Mouse (Mus musculus): Measurements from ENCODE around the gene Prkca.

Gene Prkca

GRCm38 (mm10) chr11:108343789-108344462 lies at the start of gene Prkca:
TSS of gene Prkca (minus strand) at chr11:108343928.
- DNase-seq = peak; percentile 92

GRCm38 (mm10) chr11:108385666-108386024 lies 41.9 kb upstream of the Prkca start:
- DNase-seq = no peak

- DNase-seq = no peak
These were observed 41.4 kb upstream of the Prkca start for GRCm38 (mm10) chr11:108384920-108385665.

DNA sequence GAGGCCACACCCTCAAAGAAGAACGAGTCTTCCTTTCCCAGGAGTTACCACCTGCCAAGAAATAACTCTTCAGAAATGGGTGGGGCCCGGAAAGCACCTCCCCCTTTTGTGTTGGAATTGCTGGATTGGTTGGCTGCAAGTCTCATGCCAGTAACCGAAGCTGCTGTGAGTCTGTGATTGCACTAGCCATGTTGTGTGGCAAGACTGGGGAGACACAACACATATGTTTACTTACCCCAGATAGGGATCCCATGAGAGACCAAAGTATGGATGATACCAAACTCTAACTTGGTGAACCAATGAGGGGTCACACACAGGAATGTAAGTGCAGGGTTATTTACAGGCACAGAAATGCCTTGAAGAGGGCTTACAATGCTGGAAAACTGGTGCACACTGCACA lies 38.9 kb upstream of the Prkca start:
- no peak for DNase-seq

- DNase-seq = no peak
These were observed 34.6 kb upstream of the Prkca start for GRCm38 (mm10) chr11:108378363-108378751.

- peak; percentile 62 for DNase-seq
These were observed 34.1 kb upstream of the Prkca start for GRCm38 (mm10) chr11:108377680-108378362.

DNA sequence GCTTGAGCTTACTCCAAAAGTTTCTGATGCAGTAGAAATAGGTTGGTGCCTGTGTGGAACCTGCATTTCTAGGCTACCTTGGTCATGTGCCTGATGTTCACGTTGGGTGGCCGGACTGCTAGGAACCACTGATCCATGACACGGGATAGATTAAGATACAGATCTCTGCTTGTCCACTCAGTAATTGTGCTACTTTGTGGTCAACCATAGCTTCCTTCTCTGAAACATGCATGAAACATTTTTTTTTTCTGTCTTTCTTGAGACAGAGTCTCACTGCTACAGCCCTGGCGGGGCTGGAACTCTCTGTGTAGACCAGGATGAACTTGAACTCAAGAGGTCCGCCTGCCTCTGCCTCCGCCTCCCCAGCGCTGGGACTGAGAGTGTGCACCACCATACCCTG lies 33.1 kb upstream of the Prkca start:
- no peak for DNase-seq

DNA sequence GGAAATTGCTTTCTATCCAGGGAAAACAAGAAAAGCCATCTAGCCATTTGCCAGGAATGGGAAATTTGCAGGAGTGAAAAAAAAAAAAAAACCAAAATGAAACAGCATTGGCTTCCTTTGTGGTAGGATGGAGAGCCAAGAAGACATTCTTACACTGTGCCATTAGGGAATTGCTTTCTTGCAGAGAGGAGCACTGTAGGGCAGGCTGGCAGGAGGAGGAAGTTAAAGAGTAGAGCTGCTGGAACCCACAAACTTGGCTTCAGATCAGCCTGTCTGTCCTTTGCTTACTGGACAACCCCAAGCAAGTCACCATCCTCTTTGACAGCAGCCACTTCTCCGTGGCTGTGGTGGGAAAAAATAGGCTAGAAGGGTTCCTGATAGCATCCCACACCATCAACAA lies 23.3 kb upstream of the Prkca start:
- DNase-seq = no peak

DNA sequence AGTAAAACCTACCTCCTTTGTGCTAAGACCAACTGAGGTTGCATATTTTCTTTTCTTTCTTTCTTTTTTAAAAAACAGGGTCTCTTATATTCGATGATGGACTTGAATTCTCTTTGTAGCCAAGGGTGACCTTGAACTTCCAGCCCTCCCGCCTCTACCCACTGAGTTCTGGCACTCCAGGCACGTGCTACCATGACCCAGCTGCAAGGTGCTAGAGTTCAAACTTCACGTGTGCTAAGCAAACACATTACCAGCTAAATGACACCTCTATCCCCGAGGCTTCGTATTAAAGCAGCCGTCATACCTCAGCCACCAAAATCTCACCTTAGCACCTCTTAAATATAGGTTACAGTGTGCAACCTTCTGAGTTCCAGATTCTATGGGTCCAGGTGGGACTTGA lies 21.9 kb upstream of the Prkca start:
- DNase-seq = no peak

GRCm38 (mm10) chr11:108364945-108365589 lies 21.3 kb upstream of the Prkca start:
- peak; percentile 29 for DNase-seq

DNA sequence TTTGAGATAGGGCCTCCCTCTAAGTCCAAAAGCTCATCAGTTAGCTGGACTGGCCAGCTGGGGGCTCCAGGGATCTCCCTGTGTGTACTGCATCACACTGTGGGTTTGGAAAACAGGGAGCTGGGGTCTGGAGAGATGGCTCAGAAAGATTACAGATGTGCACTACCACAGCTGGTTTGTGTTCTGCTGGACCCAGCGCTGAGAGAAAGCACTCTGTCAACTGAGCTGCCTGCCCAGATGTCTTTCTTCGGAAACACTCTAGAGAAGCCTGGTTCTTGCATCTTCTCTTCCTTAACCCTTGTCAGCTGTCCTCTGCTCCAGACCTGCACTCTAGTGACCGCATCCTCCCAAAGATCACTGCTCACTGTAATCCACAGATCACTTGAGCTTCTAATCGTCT lies 20.3 kb upstream of the Prkca start:
- DNase-seq = no peak

- no peak for DNase-seq
These were observed 19.2 kb upstream of the Prkca start for GRCm38 (mm10) chr11:108362965-108363364.

GRCm38 (mm10) chr11:108360983-108361382 lies 17.3 kb upstream of the Prkca start:
- DNase-seq = no peak

GRCm38 (mm10) chr11:108358911-108359310 lies 15.2 kb upstream of the Prkca start:
- peak; percentile 21 for DNase-seq

DNA sequence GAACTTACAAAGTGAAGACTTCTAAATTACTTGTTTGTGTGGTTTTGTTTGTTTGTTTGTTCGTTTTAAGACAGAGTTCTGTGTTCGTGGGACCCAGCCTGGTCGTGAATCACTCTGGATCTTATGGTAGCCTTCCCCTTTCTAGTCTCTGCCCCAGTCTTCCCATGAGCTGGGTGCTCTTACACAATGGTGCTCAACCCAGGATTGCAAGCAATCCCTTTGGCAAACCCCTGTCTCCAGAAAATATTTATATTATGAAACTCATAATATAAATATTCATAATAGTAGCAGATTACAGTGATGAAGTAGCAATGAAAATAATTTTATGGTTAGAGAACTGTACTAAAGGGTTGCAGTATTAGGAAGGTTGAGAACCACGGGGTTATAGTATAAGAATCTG lies 12.3 kb upstream of the Prkca start:
- no peak for DNase-seq

DNA sequence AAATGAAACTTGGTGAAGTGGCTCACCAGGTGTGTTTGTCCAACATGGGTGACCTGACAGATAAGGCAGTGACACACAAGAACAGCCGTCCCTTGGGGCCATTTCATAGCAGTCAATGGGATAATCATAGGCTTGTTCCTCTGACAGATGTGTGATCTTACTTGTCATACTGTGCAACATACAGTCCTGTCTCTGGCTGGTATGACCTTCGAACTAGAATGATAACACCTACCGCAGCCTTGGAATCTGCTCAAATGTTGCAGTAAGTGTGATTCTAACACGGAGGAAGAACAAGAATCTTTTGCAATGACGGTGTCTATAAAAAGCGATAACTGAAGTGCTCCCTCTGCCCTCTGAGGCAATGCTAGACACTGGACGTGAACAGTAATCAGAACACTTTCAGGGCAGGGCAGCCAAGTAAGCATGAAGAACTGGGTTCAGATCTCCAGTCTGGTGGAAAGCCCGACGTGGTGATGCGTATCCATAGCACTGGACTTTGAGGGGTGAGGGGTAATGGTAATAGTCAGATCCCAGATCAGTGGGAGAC lies 9.2 kb upstream of the Prkca start:
- no peak for DNase-seq

- no peak for DNase-seq
These were observed 7.1 kb upstream of the Prkca start for GRCm38 (mm10) chr11:108350799-108351198.

DNA sequence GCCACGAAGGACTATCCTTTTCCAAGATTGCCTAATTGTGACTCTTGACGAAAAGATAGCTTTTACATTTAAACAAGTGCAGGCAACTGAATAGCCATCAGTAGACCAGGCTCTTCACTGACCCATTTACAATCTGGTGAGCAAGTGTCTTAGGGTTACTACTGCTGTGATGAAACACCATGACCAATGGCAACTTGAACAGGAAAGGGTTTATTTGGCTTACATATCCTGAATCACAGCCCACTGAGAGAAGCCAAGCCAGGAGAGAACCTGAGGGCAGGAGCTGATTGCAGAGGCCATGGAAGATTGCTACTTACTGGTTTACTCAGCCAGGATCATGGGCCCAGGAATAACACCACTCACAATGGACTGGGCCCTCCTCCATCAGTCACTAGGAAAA lies 1.6 kb upstream of the Prkca start:
- no peak for DNase-seq

GRCm38 (mm10) chr11:108344759-108345158 lies 1.0 kb upstream of the Prkca start:
- no peak for DNase-seq

DNA sequence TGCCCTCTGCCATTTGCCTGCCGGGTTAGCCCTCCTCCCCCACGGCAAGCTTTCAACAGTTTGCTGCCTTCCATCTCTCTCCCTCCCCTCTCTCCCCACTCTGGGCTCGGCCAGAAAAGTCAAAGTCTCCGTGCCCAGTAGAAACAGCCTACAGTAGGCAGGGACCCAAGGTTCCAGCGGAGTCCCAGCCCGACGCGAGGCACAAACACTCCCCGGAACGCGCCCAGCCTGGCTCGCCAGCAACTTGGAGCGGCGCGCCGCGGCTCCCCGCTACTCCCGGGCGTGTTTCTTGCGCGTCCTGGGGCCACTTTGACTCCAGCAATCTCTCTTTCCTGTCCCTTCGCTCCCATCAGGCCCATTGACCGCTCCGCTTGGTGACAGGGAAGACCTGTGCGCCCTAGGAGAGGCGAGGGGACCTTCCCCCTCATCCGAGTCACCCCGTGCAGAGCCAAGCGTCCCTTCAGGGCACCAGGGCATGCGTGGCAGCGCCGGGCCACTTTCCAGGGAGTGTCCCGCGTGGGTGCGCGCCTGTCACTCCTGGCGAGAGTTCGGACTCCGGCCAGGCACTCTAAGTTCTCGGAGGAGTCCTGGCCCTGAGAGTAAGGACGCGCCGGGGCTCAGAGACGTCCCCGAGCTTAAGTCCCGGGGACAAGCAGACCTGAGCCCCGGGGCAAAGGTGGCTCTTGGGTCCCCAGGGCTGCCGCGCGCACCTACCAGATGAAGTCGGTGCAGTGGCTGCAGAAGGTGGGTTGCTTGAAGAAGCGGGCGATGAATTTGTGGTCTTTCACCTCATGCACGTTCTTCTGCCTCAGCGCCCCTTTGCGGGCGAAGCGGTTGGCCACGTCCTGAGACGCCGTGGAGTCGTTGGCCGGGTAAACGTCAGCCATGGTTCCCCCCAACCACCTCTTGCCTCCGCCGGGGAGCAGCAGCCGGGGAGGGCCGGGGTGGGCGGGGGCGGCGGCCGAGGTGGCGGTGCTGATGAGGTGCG lies 653 bp downstream of the Prkca start, which contains the start of gene Apoh:
Apoh (plus strand) TSS at position 574 of the 988 bp plus-strand sequence.
- DNase-seq = peak; percentile 46

GRCm38 (mm10) chr11:108341783-108342182 lies 1.9 kb downstream of the Prkca start:
- DNase-seq = no peak

- DNase-seq = no peak
These were observed 3.4 kb downstream of the Prkca start for GRCm38 (mm10) chr11:108340293-108340692.
